Mouse (Mus musculus) hindbrain, postnatal 0 days (tissue): ENCODE measurements around the gene Tmie. TPM values are rescaled to one million over a fixed set of nuclear protein-coding genes. Genes with fewer than 3 reads are reported as not detected.
"Not testable (repeated sequence)": the region's sequence is repeated elsewhere in the genome, so short reads cannot be mapped to it uniquely, and the experiment has no call there.

Source experiments
- ATAC-seq: fragments of 200-750 bp; cut with Nextera tagmentation; 2 replicates; pipeline ENCODE4 v1.8.0; 2017; ENCODE audit warnings: mild to moderate bottlenecking, moderate TSS enrichment, moderate library complexity
- DNase-seq: peaks from one replicate; pipeline ENCODE4 v3.0.0-alpha.2; 2015; ENCODE audit warnings: low spot score
- H3K27ac ChIP-seq: fragments of 300-500 bp; sonication (generic); 2 replicates; pipeline ENCODE4 v1.5.1; 2014; ENCODE audit warnings: mild to moderate bottlenecking
- H3K27me3 ChIP-seq: fragments of 300-500 bp; sonication (generic); 2 replicates; pipeline ENCODE4 v1.6.1; 2014; ENCODE audit warnings: low read length, mixed read lengths; ENCODE audit not compliant: insufficient read depth
- H3K36me3 ChIP-seq: fragments of 300-500 bp; sonication (generic); 2 replicates; pipeline ENCODE4 v1.6.1; 2014; ENCODE audit warnings: low read length, mixed read lengths; ENCODE audit not compliant: insufficient read depth
- H3K4me1 ChIP-seq: fragments of 300-500 bp; sonication (generic); 2 replicates; pipeline ENCODE4 v1.6.1; 2014; ENCODE audit warnings: antibody characterized with exemption, low read length, mixed read lengths; ENCODE audit not compliant: insufficient read depth
- H3K4me2 ChIP-seq: fragments of 300-500 bp; sonication (generic); 2 replicates; pipeline ENCODE4 v1.6.1; 2014; ENCODE audit warnings: low read depth, mild to moderate bottlenecking, low read length, moderate library complexity, mixed read lengths
- H3K4me3 ChIP-seq: fragments of 300-500 bp; sonication (generic); 2 replicates; pipeline ENCODE4 v1.5.1; 2014; ENCODE audit warnings: low read length
- H3K9ac ChIP-seq: fragments of 300-500 bp; sonication (generic); replicated peaks from 2 replicates; pipeline ENCODE4 v1.6.1; 2014; ENCODE audit warnings: mild to moderate bottlenecking, low read length, moderate library complexity, mixed read lengths
- H3K9me3 ChIP-seq: fragments of 300-500 bp; sonication (generic); 2 replicates; pipeline ENCODE4 v1.6.1; 2016; ENCODE audit warnings: low read length, mixed read lengths
- CTCF ChIP-seq: IDR thresholded peaks from 2 replicates; pipeline ENCODE4 v1.5.1; 2016; ENCODE audit warnings: antibody characterized with exemption, control low read depth, low read depth
- WGBS: fragments of 180-500 bp; shearing (Covaris S2); extraction: QIAGEN DNeasy Blood & Tissue Kit; methylation state at CpG from one replicate; pipeline ENCODE4 v1.1.7; 2014; 5-methylcytosine and 5-hydroxymethylcytosine counted together
- microRNA-seq, 2 experiments: library from miRNA; unstranded; fragments of <30 nt; microRNA quantifications; one replicate each; pipeline ENCODE4; 2016
- polyA plus RNA-seq: library from polyadenylated mRNA; unstranded; fragments of >200 nt; fragmentation: Nextera tagmentation; extraction: Ambion mirVana; gene quantifications from 2 replicates; pipeline ENCODE4 v1.2.1, GENCODE M21; 2015
- total RNA-seq: library from RNA; depleted of rRNA; stranded (reverse); fragments of >200 nt; gene quantifications from 2 replicates; pipeline ENCODE4 v1.2.3, GENCODE M21; 2014; rRNA removed

Gene Tmie
- total and polyA plus RNA-seq, 2 experiments from 2014 or later = 6.2 to 6.8 TPM

GRCm38 (mm10) chr9:110826390-110826789 lies 53.5 kb downstream of the Tmie start, which contains the start of gene Prss43:
Prss43 (plus strand) TSS chr9:110826690.
- no peak for TF ChIP-seq CTCF
- H3K4me3 ChIP-seq = no peak within 1 kb of the TSS
- ATAC-seq = no peak
- no peak for DNase-seq
- no peaks in the 10 kb centered on the region for H3K9me3 ChIP-seq
- H3K4me1 ChIP-seq = no peaks in the 10 kb centered on the region
- H3K27ac ChIP-seq = no peak within 1 kb of the TSS
- 67% methylated on average over 3 of the region's 3 CpGs for WGBS
- H3K27me3 ChIP-seq = no peaks in the 10 kb centered on the region
- no peak within 1 kb of the TSS for H3K4me2 ChIP-seq
- H3K36me3 ChIP-seq = no peaks in the 10 kb centered on the region
- no peak within 1 kb of the TSS for H3K9ac ChIP-seq

DNA sequence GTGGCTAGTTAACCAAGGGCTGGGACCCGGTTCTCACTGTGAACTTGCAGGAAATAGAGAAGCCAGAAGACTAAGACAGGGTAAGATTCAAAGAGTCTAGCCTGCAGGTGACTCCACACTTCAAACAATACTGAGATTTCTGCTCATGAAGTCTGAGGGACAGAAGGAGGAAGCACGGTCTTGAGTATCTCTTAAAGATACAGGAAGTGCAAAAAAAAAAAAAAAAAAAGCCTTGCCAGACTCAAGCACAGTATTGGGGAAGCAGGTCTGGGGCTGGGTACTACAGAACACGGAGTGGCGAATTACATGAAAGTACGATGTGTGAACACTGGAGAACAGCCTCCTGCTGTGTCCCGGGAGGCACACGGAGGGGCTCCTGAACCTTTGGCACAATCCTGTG lies 54.1 kb downstream of the Tmie start:
- H3K27ac ChIP-seq = no peak overlapping the region
- no peaks in the 10 kb centered on the region for H3K4me1 ChIP-seq
- no peaks in the 10 kb centered on the region for H3K27me3 ChIP-seq
- no peaks in the 10 kb centered on the region for H3K36me3 ChIP-seq
- DNase-seq (no peak), ATAC-seq (no peak)
- TF ChIP-seq CTCF = no peak
- no peak overlapping the region for H3K4me3 ChIP-seq
- 45% methylated on average over 7 of the region's 7 CpGs for WGBS
- no peaks in the 10 kb centered on the region for H3K9me3 ChIP-seq
- H3K4me2 ChIP-seq = no peak overlapping the region
- H3K9ac ChIP-seq = no peak overlapping the region

- DNase-seq (peak; percentile 25), ATAC-seq (no peak)
- no peak overlapping the region for H3K27ac ChIP-seq
- no peak overlapping the region for H3K9ac ChIP-seq
- no peaks in the 10 kb centered on the region for H3K9me3 ChIP-seq
- no peak overlapping the region for H3K4me2 ChIP-seq
- no peak overlapping the region for H3K4me3 ChIP-seq
- H3K4me1 ChIP-seq = no peaks in the 10 kb centered on the region
- no peaks in the 10 kb centered on the region for H3K36me3 ChIP-seq
- no peak for TF ChIP-seq CTCF
- 56% methylated on average over 4 of the region's 4 CpGs for WGBS
- no peaks in the 10 kb centered on the region for H3K27me3 ChIP-seq
Measured at GRCm38 (mm10) chr9:110825426-110825825, 54.5 kb downstream of the Tmie start.

- no peak overlapping the region for H3K4me3 ChIP-seq
- no peak for TF ChIP-seq CTCF
- no peaks in the 10 kb centered on the region for H3K9me3 ChIP-seq
- H3K27me3 ChIP-seq = no peaks in the 10 kb centered on the region
- DNase-seq (no peak), ATAC-seq (no peak)
- H3K9ac ChIP-seq = no peak overlapping the region
- 85% methylated on average over 7 of the region's 7 CpGs for WGBS
- H3K36me3 ChIP-seq = no peaks in the 10 kb centered on the region
- H3K27ac ChIP-seq = no peak overlapping the region
- no peak overlapping the region for H3K4me2 ChIP-seq
- no peaks in the 10 kb centered on the region for H3K4me1 ChIP-seq
Measured at GRCm38 (mm10) chr9:110821436-110821835, 58.5 kb downstream of the Tmie start.

GRCm38 (mm10) chr9:110820546-110820945 lies 59.4 kb downstream of the Tmie start:
- DNase-seq, H3K9ac ChIP-seq, H3K27me3 ChIP-seq, ATAC-seq, H3K4me2 ChIP-seq, H3K9me3 ChIP-seq, H3K36me3 ChIP-seq, H3K4me3 ChIP-seq, H3K27ac ChIP-seq, H3K4me1 ChIP-seq: not testable (repeated sequence)

Small RNA genes within 50 kb of the gene (microRNA-seq; reads per million reads assigned to microRNA genes)
- gene Gm24269 = 0 reads per million in 2 experiments

Other genes with a start within 250 kb of the Tmie start
- gene Nbeal2, start 226.0 kb downstream of the Tmie start, total RNA-seq = 9.0 and 11.5 TPM in 2 replicates
- 1.8 and 1.9 TPM in 2 replicates for gene Nbeal2, start 226.0 kb downstream of the Tmie start, polyA plus RNA-seq
- gene Ccdc12, start 223.6 kb downstream of the Tmie start, total RNA-seq = 15.0 and 17.0 TPM in 2 replicates
- 108 and 113 TPM in 2 replicates for gene Ccdc12, start 223.6 kb downstream of the Tmie start, polyA plus RNA-seq
- gene Myl3, start 138.3 kb downstream of the Tmie start, total RNA-seq = 0.72 TPM in 1 of 2 replicates, not detected in the other
- gene Myl3, start 138.3 kb downstream of the Tmie start, polyA plus RNA-seq = 0.65 and 0.89 TPM in 2 replicates
- 27.7 and 29.2 TPM in 2 replicates for gene Pth1r, start 133.0 kb downstream of the Tmie start, total RNA-seq
- 11.7 and 12.5 TPM in 2 replicates for gene Pth1r, start 133.0 kb downstream of the Tmie start, polyA plus RNA-seq
- not detected in 2 replicates for gene Prss42, start 81.9 kb downstream of the Tmie start, total RNA-seq
- not detected in 2 replicates for gene Prss42, start 81.9 kb downstream of the Tmie start, polyA plus RNA-seq
- 0.10 TPM in 1 of 2 replicates, not detected in the other for gene Prss44, start 66.1 kb downstream of the Tmie start, total RNA-seq
- gene Prss44, start 66.1 kb downstream of the Tmie start, polyA plus RNA-seq = not detected in 2 replicates
- gene Prss43, start 53.4 kb downstream of the Tmie start, total RNA-seq = not detected in 2 replicates
- gene Prss43, start 53.4 kb downstream of the Tmie start, polyA plus RNA-seq = 0.21 and 0.32 TPM in 2 replicates
- 0.47 TPM in 1 of 2 replicates, not detected in the other for gene Prss45, start 45.5 kb downstream of the Tmie start, total RNA-seq
- 0.16 and 0.29 TPM in 2 replicates for gene Prss45, start 45.5 kb downstream of the Tmie start, polyA plus RNA-seq
- gene Prss46, start 35.6 kb downstream of the Tmie start, total RNA-seq = not detected in 2 replicates
- not detected in 2 replicates for gene Prss46, start 35.6 kb downstream of the Tmie start, polyA plus RNA-seq
- gene Prss50, start 22.1 kb downstream of the Tmie start, total RNA-seq = 1.2 TPM in 2 replicates
- 1.4 and 1.7 TPM in 2 replicates for gene Prss50, start 22.1 kb downstream of the Tmie start, polyA plus RNA-seq
- gene Als2cl, start 243 bp downstream of the Tmie start, total RNA-seq = 10.7 and 16.3 TPM in 2 replicates
- gene Als2cl, start 243 bp downstream of the Tmie start, polyA plus RNA-seq = 2.2 and 2.5 TPM in 2 replicates
- gene Fam240a, start 36.7 kb upstream of the Tmie start, total RNA-seq = not detected in 2 replicates
- not detected in 2 replicates for gene Fam240a, start 36.7 kb upstream of the Tmie start, polyA plus RNA-seq
- gene Tdgf1, start 66.0 kb upstream of the Tmie start, total RNA-seq = 1.5 TPM in 1 of 2 replicates, not detected in the other
- gene Tdgf1, start 66.0 kb upstream of the Tmie start, polyA plus RNA-seq = 0.66 and 0.87 TPM in 2 replicates
- 0.78 and 8.3 TPM in 2 replicates for gene Lrrc2, start 71.4 kb upstream of the Tmie start, total RNA-seq
- gene Lrrc2, start 71.4 kb upstream of the Tmie start, polyA plus RNA-seq = 1.3 and 2.6 TPM in 2 replicates
- 1.4 TPM in 1 of 2 replicates, not detected in the other for gene Rtp3, start 110.5 kb upstream of the Tmie start, total RNA-seq
- gene Rtp3, start 110.5 kb upstream of the Tmie start, polyA plus RNA-seq = not detected in 2 replicates
- gene Ltf, start 139.2 kb upstream of the Tmie start, total RNA-seq = 0.89 and 1.7 TPM in 2 replicates
- gene Ltf, start 139.2 kb upstream of the Tmie start, polyA plus RNA-seq = 0.42 and 0.51 TPM in 2 replicates
- 0.25 and 1.5 TPM in 2 replicates for gene Ccrl2, start 177.4 kb upstream of the Tmie start, total RNA-seq
- gene Ccrl2, start 177.4 kb upstream of the Tmie start, polyA plus RNA-seq = 0.91 and 1.2 TPM in 2 replicates
- gene Lrrfip2, start 237.5 kb upstream of the Tmie start, total RNA-seq = 20.8 and 24.9 TPM in 2 replicates
- 38.8 and 40.0 TPM in 2 replicates for gene Lrrfip2, start 237.5 kb upstream of the Tmie start, polyA plus RNA-seq